Mouse (Mus musculus): ENCODE data around the gene Chl1.

Chl1 gene

DNA sequence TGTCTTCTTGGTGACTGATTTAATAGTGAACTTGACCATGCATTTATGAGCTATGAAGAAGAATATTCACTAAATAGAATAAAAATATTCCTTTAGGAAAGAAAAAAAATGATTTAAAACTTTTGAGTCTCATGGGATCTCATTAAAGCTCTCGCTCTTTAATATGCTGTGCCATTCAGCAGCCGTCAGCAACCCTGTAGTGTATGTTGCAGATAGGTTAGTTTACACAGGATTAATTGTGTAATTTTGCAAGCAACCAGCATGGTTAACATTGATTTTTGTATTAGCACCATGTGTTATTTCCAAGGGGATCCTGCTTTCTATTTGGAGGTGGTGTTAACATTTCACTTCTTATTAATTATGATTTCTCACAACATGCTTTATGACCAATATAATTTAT is 32.2 kb downstream of the Chl1 start:
- no peak for DNase-seq (ENCODE audit: low read depth, low spot score)

DNA sequence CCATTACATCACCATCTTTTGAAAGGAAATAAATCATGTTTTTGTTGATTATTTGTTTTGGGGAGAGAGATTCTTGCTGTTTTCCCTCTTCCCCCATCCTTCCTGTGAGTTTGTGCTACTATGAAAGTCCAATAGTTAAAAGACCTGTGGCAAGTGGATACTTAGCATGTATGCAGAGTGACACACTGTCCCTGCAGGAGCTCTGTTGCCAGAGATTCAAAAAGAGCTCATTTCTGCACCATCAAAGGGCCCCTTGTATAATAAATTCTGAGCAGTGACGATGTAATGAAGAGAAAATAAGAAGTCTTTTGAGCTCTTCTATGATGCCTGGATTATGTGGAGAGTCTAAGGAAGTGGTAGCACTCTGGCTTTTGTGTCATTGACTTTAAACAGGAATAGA is 33.4 kb downstream of the Chl1 start:
- DNase-seq (ENCODE audit: low read depth, low spot score): no peak

DNA sequence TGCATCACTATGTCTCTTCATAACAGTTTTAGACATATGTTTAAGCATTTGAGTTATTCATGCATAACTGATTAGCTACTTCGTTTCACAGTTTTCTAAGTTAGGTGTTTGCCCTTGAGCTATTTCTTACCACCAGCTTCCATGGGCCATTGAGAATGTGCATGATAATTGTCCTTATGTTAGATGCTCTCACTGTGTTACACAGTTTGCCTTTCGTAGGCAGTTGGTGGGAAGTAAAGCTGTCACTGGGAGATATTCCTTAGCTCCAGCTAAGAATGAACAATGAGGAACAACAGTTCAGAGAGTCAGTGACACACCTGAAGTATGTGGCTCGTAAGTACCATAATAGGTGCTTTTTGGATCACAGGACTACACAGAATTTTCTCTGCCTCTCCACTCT is 35.9 kb downstream of the Chl1 start:
- DNase-seq (ENCODE audit: low read depth, low spot score): no peak

DNA sequence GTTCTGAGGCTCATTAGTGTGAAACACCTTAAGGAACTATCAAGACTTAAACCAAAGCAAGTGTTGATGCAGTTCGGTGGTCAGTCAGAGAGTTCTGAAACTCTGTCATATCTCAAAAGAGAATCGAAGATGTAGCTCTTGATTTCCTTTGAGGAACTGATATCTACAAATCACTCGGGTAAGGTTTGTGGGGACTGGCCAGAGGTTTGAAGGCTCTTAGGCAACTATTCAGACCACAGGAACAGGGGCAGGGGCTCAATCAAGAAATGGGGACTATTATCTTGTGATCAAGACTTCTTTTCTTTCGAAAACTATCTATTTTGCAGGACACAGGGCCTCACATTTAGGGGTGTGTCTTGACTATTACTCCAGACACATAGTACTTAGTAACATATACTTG is 39.5 kb downstream of the Chl1 start:
- DNase-seq (ENCODE audit: low read depth, low spot score): no peak

DNA sequence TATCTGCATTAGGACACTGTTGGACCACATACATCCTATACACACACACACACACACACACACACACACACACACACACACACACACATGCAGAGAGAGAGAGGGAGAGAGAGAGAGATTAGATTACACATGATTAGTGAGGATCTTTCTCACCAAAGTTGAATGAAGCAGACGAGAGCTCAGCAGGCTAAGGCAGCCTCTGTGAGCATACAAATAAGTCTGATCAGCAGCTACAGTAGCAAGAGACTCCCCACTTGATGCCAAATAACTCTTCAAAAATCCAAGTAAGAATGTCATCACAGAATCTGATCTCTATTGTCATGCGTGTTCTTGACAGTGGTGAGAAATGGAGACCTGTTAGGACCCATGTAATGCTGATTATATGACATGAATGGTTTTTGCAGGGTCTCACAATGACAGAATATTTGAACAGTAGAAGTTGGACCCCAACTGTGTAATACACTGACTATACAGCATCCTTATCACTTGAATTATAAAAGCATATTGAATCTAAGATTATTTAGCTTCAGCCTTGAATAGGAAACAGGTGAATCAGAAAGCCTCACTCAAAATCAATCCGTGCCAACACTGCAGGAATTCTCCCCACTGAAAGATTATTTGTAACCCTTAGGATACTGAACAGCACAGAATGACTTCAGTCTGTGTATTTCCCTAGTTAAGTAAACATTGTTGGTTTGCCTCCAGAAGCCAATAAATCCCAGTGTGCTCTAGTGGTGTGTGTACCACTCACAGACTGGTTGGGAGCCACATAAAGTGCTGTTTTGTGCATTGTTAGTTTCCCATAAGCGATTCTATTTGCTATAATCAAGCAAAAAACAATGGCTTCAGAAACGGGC is 47.9 kb downstream of the Chl1 start:
- no peak for DNase-seq (ENCODE audit: low read depth, low spot score)

DNA sequence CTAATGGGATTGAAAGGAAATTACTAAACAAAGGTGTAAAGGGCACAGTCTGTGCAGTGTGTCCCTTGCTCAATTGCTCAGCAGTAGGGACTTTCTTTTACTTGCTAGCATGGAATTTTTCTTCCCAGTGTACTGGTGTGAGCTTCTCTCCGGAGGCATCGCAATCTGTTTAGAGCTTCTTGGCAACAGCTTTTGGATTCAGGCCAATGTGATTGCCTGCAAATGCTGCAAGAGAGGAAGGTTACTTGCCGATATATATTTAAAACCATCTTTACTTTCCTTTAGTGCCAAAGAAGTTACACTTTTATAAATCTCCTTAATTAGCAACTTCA is 48.5 kb downstream of the Chl1 start:
- DNase-seq (ENCODE audit: low read depth, low spot score): no peak

DNA sequence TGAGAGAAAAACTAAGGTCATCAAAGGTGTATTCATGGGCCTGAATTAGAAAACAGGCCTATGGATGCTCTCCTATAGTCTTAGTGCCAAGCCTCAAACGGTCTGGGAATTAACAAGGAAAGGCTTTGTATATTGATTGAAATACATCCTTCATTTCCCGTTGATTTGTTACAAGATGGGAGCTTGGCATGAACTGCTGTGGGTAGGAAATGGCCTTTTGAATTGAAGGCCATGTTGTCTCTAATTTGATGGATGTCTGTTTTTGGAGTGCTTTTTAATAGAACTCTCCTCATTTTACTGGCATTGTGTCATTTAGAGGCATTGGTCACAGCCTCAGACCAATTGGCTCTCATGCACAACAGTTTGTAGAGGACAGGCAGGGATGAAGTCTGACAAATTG is 49.0 kb downstream of the Chl1 start:
- DNase-seq (ENCODE audit: low read depth, low spot score): no peak

DNA sequence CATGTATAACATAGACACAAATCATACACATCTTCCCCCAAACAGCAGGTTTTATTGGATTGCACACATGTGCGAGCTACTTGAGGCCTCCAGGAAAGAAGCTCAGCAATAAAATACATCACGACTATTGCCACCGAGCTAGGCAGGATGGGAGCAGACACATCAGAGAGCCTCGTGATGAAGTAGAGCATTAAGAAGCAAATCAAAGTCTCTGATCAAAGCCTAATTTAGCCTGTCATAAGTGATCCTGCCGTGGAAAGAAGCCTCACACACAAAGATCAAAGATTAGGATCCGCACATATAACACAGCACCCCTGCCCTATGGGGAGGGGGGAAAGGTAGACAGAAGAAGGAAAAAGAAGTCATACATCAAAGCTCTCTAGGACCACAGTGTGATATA is 54.4 kb downstream of the Chl1 start:
- DNase-seq (ENCODE audit: low read depth, low spot score): peak; percentile 13

DNA sequence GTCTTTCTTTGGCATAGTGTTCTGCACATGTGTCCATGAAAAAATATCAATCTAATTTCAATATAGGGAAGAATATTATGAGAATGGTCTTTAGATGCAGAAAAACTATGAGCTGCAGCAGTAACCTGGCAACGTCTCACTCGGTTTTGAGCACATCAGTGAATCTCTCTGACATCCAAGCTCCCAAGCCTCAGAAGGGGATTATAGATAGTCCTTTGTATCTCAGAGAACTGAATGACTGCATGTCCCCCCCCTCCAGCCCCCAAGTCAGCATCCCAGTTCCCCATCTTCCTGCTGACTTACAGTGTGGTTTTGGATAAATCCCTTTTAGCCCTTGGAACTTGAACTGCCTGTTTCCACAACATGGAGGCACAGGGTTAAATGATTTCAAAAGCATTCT is 56.9 kb downstream of the Chl1 start:
- no peak for DNase-seq (ENCODE audit: low read depth, low spot score)

DNA sequence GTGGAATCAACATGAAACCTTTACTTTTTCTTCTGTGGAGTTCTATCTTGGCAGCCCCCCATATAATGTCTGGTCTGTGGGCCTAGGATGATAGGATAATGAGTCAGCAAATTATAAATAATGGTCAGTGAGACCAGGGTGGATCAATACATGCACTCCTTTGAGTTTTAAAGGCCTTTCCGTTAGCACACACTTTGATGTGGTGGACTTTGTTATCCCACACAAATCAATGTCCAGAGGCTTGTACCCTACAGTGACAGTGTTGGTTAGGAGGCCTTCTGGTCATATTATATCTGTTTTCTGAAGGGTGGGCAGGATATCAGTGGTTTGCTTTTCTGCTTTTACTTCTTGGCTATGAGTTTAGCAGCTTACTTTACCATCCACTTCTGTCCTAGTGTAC is 62.3 kb downstream of the Chl1 start:
- DNase-seq (ENCODE audit: low read depth, low spot score): no peak

DNA sequence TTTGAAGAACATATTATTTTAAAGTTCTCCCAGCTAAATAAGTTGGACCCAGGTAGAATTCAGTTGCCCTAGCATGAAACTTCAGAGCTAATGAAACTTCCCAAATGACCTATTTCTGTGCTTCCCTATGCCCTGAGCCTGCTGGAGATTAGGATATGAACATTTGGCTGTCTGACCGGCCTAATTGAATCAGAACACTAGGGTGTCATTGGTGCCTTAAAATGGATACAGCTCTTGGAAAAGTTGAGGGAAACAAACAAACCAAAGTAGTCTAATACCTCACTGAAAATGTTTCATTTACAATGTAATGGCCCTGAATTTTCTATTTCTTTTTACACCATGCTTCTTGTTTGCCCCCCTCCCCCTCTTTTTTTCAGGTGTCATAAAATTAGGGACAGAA is 73.8 kb downstream of the Chl1 start:
- DNase-seq (ENCODE audit: low read depth, low spot score): no peak

DNA sequence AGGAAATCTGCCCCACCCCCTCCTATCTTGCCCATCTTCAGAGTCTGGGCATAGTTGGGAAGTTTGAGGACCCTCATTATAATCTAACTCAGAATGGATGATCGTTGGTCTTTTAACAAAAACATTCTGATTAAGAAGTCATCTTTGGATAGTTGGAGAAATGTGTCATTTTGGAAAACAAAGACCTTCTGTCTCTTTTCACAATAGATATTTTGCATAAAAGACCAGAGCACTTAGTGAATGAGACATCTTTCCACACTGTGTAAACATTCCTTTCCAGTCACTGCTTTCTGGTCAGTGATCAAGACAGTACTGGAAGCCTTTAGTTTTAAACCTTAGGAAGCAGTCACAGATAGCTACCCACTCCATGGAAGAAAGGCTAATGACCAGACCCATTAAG is 75.3 kb downstream of the Chl1 start:
- DNase-seq (ENCODE audit: low read depth, low spot score): no peak

DNA sequence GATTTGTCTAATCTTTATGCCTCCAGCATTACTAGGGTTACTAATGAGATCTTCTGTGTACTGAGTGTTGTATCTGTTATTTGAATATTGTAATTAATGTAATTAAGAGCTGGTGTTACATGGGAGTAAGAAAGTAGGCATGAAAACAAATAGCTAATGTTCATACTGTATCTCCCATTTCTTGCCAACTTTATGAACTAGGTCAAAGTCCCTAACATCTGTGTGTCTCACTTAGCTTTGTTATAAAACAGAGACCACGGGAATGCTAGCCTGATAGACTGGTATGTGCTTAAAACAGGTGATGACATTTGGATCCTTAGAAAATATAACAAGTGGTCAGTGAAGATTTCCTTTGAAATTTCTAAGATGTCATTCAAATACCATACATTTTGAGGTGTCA is 75.7 kb downstream of the Chl1 start:
- no peak for DNase-seq (ENCODE audit: low read depth, low spot score)

DNA sequence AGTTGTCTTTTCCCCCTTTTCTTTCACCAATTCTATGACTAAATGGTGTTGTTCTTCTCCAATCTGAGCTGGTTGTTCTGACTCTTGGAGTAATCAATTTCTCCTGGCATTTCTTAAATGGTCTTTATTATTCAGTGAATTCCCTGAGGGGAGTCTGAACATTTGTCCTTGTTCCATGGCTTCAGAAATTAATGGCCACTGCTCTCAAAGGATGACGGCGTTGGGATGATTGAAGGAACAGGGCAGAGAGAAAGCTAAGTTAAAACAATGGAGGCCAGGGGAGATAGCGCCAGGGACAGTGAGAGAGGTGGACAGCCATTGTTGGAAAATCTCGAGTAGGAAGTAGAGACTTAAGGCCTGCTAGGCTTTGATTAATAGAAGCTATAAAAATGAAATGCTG is 91.7 kb downstream of the Chl1 start:
- no peak for DNase-seq (ENCODE audit: low read depth, low spot score)

DNA sequence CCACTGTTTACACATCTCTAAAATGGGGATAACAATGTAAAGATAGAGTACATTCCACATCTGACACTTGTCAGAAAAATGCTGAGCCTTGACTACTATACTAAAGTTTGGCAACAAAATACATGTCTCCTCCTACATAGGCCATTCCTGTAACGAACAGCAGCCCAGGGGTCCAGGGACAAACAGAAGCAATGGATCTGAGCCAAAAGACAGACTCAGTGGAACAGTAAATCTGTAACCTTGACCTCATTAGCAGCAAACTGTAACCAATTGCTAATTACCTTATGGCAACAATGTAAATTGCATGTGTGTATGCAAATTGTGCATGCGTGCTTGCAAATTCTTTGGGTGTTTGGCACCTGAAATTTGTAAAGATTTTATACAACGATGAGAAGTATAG is 100.3 kb downstream of the Chl1 start:
- no peak for DNase-seq (ENCODE audit: low read depth, low spot score)

DNA sequence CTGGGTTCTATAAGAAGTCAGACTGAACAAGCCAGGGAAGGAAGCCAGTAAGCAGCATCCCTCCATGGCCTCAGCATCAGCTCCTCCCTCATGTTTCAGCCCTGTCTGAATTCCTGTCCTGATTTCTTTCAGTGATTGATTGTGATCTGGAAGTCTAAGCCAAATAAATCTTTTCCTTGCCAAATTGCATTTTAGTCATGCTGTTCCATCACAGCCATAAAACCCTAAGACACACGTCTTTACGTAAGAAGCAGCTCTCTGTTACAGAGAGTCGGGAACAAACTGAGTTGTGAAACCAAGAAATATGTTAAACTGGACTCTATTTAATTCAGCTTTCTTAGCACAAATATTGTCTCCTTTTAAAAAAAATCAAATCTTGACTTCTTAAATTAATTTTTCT is 102.2 kb downstream of the Chl1 start:
- no peak for DNase-seq (ENCODE audit: low read depth, low spot score)

DNA sequence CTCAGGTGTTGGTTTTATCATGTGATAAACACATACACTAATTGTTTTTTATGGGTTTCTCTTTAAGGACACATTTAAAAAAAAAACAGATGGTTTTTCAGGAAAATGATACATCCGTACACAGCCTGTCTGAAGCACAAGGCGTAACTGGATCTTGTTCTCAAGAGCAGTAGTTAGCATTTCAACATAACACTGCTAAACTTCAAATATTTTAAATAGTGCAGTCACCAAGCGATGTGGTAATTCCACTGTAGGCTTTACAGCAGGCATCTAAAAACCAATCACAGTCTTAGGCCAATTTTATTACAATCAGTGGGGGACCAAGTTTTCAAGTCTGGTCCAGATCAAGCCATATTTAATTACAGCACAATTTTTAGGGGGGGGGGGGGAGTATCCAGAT is 103.3 kb downstream of the Chl1 start:
- no peak for DNase-seq (ENCODE audit: low read depth, low spot score)

DNA sequence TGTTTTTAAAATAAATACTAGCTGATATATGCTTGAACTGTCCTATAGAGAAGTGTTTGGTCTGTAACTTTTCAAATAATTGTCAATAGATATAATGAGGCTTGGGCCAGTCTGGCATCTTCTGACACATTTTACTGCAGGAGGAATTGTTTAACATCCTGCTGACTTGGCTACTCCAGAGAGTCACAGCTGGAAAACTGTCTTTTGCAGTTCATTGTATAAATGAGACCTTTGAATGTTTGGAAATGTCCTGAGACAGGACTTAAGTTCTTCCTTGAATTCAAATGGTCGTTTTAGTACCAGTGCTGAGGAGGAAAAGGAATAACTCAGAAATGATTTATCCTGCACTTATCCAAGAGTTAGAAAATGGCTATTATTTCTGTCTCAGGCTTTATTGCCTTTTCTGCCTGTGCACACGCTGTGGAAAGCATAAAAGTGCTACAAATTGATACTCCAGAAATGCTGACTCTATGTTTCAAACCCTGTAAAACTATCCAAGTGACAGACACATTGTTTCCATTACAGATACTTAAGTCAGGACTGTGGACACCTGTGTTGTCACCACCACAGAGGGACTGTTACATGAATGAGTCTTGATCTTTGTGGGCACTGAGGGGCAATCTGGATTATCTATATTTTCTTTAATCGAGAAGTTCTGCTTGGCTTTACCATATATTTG is 105.7 kb downstream of the Chl1 start:
- no peak for DNase-seq (ENCODE audit: low read depth, low spot score)

DNA sequence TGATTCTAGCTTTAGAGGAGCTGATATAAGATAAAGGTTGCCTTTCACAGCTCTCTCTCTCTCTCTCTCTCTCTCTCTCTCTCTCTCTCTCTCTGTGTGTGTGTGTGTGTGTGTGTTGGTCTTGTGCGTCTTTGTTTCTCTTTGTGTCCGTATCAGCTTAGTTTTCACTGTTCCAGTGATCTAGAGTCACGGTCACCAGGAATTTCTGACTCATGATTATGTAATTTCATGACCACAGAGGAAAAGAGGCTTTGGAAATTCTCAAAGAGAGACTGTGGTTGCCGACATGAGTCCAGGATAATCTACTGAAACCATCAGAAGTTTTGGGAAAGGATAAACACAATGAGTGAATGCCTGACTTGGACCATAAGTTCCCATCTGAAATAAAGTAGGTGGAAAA is 110.5 kb downstream of the Chl1 start:
- DNase-seq (ENCODE audit: low read depth, low spot score): no peak

DNA sequence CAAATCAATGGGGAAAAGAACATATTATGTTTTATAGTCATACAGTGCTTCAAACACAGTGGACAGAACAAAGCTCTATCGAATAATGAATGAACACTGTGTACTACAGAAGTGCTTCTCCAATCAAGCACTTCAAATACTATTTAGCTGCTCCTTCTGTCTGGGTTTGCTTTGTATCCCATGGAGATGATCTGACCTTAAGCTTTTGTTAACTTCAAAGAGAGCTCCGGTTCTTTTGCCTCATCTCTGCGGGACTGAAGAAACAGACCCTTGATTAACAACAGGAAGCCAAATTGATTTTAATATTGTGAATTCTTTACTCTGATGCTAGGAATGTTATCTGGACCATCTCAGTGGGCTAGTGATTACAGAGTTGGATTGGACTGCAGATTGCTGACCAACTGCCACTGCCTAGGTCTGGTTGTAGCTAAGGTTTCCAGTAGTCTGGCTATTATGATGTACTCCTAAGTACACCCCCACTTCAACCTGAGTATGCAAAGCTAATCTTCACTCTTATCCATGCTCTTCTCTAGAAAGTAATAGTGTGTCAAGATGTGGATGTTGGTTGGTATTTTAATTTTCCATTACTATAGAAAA is 111.8 kb downstream of the Chl1 start:
- no peak for DNase-seq (ENCODE audit: low read depth, low spot score)

DNA sequence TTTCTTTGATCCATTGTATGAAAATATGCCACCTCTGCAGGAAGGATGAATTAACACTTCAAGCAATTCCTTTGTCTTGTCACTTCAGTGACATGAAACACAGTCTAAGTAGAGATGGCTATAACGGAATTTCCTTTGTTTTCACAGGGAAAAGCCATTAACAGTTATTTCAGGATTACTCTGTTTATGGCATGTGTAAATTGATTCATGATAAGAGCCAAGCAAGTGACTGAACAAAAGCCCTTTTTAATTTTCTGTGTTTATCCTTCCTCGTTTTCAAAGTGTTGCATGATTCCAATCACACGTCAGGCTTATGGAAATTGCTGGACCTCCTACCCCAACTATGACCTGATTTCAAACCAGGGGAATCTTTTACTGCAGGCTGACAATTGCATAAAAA is 122.5 kb downstream of the Chl1 start:
- DNase-seq (ENCODE audit: low read depth, low spot score): no peak

DNA sequence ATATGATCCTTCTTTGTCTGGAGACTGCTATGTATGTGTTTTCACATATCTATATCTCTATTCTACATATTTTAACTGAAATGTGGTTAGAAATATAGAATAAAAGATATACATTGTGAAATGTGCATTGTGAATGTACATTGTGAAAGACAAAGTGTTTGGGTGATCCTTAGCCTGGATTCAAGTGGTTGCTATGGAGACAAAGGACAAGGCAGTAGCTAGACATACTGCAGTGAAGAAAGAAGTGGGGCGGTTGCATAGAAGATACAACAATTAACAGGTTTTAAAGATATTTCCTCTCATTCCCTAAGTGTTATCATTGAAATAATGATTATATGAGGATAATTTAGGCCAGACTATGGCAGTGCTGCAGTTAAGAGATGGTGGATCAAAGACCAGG is 146.4 kb downstream of the Chl1 start:
- no peak for DNase-seq (ENCODE audit: low read depth, low spot score)

DNA sequence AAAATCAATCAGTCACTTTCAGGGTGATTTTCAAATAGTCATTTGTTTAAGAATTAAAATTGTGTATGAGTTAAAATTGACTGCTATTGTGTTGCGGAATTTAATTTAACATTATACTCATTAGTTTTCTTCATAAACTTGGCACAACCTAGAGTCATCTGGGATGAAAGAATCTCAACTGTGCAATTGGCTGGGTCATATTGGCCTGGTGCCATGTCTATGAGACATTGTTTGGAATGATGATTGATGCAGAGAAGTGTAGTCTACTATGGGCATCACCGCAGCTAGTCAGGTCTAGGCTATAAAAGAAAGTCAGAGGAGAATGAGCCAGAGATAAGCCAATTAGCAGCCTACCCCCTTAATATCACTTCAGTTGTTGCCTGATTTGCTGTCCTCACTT is 148.8 kb downstream of the Chl1 start:
- DNase-seq (ENCODE audit: low read depth, low spot score): no peak

All from CD4-positive, CD25-positive, alpha-beta regulatory T cell, adult 2 months (primary cell).